Mouse (Mus musculus) lung, postnatal 4 days (tissue): ENCODE data around the gene Depdc1b.

ENCODE experiments used
- DNase-seq, 2 experiments: peaks; one replicate each; pipeline ENCODE4 v3.0.0; 2021

Gene Depdc1b

DNA sequence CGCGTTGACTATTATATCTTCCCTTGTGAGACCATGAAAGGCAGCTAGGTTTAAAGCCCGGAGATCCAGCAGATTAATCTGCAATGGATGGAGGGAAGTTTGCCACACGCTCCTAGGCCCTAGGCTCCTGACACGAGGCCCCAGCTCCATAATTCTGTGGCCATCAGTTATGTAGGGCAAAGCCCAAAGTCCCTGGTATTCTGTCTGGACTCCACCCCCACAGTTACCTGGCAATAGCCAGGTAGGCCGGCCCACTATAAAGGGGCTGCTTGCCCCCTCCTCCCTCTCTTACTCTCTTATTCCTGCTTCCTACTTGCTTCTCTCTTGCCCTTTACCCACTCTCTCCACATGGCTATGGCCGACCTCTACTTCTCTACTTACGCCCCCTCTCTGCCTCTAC lies 2.9 kb downstream of the Depdc1b start:
- no peak for DNase-seq

DNA sequence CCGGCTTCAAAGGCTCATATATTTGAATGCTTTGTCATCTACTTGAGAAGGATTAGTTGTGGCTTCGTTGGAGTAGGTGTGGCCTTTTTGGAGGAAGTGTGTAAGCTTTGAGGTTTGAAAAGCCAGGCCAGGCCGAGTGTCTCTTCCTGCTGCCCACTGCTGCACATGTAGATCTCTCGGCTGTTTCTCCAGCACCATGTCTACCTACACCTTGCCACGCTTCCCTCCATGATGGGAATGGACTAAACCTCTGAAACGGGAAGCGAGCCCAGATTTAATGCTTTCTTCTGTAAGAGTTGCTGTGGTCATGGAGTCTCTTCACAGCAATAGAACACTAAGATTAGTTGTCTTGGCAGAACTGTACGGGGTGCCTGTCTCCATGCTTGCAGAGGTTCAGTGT lies 4.1 kb downstream of the Depdc1b start:
- no peak for DNase-seq

DNA sequence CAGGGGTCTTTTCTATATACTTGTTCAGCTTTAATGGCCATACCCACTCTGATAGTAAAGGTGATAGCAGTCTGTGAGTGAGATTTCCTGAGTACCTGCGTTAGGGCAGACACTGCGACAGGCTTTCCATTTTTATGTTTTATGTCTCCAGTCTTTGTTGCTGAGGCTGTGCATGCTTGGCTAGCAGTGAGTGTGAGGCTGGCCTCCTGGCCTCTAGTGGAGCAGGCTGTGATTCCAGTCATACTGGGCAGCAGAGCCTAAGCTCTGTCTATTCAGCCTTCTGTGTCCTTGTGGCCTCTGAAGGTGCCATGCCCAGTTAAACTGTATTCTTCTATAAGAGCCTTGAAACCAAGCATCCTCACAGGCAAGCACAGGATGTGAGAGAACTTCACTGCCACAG lies 6.3 kb downstream of the Depdc1b start:
- DNase-seq, result no peak

DNA sequence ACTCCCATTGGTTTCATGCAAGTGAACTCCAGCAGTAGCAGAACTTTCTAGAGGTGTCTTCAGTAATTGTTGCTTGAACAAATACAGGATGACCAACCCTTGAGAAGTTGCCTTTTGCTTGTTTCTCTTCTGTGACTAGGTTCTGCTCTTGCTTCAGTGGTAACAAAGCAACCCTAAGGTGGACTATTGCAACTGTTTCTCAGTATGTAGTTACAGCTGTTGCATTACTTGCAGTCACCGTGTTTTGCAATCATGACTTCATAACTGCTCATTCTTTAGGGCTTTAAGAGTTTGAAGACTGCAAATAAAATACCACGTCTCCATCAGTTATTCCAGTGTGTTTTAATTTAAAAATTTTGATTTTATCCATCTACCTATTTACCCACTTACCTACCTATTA lies 7.2 kb downstream of the Depdc1b start:
- no peak for DNase-seq

DNA sequence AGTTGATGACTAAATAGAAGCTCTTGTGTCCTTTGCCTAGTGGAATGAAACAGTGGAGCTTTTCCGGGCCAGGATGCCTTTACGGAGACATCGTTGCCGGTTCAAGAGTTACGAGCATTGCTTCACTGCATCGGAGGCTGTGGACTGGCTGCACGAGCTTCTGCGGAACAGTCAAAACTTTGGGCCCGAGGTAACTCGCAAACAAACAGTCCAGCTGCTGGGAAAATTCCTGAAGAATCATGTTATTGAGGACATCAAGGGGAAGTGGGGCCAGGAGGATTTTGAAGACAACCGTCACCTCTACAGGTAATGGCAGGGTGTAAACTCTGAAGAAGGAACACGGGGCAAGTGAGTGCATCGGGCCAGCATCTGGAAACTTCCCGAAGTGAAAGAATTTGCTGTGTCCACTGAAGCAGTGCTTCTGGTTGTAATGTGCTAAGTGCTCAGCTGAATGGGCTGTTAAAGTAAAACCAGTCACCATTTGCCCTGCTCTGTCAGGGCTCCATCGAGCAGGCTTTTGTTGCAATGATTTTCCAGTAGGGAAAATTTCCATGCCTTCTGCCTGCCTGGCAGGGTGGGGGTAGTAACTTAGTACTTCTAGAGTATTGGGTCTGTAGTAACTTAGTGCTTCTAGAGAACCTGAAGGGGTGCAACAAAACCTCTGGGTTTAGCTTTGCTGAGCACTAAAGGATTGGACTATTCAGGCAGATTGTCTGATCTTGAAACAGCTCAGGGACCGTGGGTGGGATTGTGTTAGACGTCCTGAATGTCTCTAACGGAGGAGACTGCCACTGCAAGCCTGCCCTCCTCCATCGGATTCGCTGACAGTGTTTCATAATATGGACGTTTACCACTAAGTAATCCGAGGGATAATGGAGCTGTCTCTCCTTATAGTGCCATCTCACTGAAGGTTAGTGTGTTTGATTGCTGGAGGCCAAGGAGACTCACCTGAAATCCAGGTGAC lies 8.0 kb downstream of the Depdc1b start:
- no peak for DNase-seq

DNA sequence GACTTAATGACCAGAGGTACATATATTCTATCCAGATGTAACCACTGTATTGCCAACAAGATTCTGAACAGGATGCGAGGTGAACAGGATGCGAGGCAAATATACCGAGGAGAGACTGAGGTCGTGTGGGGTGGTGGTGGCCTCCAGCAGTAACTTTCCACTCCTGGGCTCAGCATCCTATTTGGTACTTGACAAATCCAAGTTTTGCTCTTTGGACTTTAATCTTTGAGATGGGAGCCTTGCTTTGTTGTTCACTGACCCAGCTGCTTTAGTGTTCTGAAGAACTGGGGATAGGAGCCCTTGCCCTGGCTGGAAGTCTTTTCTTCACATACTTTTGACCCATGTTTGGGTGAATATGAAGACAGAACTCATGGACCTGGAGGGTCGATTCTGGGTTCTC lies 9.7 kb downstream of the Depdc1b start:
- no peak for DNase-seq

DNA sequence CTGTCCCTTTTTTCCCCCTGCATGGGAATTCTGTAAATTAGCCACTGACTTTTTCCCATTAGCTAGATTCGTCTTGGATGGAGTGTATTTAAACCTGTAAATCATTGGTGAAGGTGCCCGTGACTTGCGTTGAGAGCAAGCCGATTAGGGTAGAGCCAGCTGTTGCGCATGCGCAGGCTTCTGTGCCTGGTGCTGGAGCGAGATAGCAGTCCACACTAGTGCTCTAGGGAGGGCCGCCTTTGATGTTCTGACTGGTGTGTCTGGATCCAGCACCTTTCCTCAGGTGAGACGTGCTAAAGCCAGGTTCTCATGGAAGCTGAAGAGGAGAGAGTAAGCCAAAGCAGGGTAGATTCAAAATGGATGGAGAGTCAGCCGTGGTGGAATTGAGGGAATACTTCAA lies 10.2 kb downstream of the Depdc1b start:
- DNase-seq, result no peak

DNA sequence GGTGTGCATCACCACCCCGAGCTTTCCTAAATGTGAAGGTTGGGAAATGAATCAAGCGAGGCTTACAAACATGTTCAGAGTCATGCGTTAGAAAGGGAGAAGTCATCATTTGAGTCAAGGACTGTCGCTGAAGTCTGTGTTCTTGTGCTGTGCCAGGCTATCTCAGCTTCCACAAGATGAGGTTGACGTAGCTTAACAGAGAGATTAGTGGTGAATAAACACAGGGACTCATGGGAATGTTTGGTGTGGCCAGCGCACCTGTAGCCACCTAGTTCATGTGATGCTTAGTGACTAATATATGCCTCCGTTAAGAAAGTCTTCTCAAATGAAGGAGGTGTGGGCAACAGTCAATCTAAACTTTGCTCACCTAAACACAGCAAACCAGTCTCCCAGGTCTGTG lies 10.9 kb downstream of the Depdc1b start:
- no peak for DNase-seq

DNA sequence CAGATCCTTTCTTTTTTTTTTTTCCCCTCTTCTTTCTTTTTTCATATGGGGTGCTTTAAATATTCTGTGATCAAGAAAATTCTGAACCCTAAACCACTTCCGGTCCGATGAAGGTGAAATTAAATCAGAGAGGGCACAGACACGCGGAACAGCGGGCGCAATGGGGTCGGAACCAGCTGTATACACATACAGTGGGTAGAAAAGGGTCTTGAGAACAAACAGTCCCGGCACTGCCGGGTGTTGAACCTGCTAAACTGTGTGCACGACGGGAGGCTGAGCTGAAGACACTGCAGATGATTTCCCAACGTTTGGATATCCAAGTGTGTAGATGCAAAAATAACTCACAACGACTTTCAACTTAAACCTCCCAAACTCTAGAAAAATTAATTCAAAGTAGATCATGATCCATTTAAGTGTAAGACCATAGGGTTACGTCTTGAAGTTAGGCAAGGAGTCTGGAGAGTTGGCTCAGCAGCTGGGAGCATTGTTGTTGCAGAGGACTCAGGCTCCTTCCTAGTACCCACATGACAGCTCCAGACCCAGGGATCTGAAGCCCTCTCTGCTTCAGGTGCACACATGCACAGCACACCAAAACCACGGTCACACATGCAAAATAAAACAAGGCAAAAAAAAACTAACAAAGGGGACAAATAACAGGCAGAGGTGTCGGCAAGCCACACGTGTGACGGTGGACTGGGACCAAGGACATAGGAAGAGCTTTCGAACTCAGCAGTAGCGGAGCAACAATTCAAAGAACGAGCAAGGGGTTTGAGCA lies 12.5 kb downstream of the Depdc1b start:
- DNase-seq, result no peak

DNA sequence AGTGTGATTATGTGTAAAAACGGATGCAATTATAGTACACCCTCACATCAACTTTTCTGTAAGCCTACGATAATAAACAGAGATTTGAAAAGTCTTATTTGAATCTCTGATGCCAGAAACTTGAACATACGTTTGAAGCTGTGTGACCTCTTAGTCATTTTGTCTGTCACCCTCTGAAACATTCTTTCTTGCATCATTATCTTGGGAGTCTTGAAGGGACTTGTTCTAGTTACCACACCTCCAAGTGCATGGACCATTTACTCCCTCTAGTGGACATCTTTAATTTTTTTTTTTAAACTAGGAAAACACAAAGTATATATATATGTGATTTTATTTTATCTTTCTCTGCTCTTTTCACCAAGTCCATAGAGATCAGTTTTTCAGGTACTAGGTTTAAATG lies 13.6 kb downstream of the Depdc1b start:
- no peak for DNase-seq

DNA sequence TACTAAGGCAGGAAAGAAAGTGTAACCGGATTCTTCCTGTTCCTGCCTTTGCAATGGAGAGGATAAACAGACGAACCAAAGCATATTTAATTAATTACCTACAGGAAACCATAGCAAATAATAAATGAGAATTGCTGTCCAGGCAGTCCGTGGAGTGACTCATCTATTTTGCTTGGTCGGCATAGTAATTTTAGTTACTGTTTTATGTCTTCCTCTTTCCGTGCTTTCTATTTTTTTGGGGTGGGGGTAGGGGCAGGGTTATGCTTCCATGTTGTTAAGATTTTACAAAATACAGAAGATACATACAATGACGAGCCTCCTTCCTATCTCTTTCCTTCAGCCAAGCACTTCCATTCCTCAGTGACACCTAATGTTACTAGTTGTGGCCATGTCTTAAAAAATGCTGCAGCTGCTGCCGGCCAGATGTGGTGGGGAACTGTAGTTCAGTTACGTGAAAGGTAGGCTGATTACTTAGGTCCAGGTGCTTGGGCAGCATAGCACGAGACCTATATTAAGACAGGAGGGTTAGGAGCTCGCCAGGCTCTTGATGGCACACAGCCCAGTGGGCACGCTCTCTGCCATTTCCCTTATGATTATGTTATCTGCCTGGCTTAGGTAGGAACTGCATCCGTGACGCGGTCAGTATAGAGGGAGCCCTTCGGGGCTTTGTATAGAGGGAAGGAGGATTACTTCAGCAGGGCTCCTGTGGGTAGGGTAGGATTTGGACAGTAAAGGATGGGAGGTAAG lies 19.3 kb downstream of the Depdc1b start:
- no peak for DNase-seq

DNA sequence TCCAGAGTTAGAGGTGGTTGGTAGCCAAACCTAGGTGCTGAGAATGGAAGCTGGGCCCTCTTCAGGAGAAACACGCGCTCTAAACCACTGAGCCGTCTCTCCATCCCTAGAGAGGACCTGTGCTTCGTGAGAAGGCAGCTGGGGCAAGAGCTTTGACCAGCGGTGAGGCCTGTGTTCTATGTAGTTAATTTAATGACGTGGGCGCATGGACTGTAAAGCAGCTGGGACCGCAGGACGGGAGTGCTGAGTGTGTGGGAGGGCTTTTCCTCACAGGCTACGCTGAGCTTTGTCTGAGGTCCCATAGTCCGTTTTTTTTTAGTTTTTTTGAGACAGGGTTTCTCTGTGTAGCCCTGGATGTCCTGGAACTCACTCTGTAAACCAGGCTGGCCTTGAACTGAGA lies 20.1 kb downstream of the Depdc1b start:
- no peak for DNase-seq

DNA sequence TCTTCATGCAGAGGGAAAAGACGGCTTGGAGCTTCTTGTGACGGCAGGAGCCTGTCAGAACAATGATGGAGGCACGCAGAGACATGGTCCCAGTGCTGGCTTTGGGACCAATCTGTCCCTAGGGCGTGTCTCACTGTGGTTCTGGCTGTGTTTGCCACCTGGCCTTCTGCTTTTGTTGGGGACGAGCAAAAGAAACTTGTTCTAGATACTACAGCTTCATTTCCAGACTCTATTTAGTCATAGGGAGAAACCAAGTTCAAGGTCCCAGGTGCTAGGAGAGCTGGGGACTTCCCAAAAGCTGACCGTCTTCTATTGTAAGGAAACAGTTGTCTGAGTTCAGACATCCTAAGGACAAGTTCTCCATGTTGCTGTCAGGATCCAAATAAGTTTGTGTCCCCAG lies 21.2 kb downstream of the Depdc1b start:
- no peak for DNase-seq

DNA sequence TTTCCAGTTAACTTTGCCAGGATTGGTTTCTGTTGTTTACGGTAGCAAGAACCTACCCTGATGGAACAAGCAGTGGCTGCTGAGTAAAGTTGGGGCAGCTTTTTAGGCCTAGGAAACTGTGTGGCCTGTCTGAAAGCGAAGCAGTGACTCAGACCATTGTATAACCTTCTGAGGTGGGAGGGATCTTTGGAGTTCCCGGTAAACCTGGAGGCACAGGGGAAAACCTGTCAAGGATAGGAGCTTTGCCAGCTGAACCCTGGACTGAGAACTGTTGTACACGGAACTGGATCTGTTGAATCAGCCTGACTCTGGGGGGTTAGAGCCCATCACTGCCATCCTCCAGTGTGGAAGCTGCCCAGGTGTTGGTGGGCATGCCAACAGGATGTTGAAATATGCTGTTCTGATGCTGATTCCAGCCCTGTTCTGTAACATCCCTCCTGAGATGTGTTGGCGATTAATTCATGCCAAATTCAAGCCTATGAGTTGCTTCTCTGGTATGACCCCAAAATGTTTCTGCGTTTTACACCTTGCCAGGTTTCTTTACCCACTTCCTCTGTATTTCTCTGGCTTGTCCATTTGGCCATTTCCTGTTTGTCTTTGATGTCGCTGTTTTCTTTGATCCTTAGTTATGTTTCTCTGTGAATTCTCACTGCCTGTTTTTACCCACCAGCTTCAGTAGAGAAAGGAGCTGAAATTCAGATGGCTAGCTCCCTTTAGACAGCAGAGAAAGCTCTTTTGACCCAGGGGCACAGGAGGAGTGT lies 22.1 kb downstream of the Depdc1b start:
- no peak for DNase-seq

DNA sequence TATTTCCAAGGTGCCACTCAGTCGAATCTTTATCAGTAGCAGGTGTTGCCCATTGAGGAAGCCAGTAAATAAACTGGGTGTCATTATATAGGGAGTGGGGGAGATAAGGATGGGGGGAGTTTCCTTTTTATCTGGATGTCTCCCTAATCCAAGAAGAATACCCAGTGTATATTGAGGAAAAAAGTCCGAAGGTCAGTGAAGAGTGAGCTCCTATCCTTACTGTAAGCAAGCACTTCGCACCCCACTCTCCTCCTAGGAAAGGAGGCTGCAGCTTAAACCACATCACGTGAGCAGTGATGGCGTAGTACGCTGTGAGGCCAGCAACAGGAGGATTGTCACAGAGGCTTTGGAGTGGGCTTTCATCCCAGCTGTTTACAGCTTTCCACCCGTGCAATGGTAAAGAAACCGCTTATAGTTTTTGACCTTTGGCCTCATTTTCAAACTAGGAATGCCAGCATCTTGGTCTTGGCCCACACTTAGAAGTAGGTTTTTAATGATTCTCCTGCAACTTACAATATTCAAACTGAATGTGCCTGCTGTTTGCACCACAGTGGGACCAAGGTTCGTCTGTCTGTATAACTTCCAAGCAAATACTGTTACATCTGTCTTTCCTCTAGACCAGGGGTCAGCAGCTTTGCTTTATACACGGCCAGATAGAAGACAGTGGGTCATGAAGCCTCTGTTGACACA lies 23.9 kb downstream of the Depdc1b start:
- DNase-seq, result no peak

DNA sequence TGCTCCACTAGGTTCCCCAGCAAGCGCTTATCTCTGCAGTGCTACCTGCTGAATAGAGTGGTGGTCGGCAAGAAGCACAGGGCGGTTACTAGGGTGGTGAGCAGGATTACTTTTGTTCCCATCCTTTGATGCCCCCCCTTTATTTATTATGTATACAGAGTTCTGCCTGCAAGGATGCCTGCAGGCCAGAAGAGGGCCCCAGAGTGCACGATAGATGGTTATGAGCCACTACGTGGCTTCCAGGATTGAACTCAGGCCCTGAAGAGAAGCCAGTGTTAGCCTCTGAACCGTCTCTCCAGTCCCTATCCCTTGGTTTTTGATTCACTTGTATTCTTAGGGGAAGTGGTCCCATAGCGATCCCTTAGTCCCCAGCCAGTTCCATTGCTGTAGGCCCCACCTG lies 25.5 kb downstream of the Depdc1b start:
- peak in 1 of 2 experiments; percentile 11 for DNase-seq

DNA sequence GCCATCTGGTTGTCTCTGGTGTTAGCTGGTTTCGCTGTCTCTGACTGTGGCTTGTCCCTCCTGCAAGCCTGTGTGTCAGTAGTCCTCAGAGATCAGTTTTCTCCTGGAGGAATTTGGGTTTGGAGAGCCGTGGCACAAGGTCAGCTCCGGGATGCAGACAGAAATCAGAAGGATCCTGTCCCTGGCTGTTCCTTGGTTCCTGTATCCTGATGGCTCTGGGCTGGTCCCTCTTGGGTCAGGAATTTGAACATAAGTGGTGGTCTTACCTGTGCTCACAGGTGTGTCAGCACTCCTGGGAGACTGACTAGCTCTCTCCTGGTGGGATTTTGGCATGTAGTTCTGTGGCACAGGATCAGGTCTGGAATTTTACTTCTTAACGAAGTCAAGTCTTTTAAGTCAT lies 29.6 kb downstream of the Depdc1b start:
- no peak for DNase-seq

DNA sequence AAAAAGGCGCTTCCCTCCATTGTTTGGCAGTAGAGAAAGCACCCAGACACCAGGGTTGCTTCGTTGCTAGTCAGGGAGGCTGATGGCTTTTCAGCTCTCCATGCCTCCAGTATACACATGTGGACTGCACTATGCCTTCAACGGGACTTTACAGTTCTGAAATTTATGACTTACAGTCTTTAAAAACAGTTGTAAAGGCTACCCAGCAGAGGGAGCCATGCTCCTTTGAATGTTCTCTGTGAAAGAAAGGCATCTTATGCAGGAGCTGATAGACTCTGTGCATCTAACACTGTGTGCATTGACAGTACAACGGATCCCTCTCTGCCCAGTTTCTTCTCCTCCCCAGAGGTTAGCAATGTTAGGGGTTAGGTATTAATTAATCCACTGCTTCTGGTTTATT lies 30.9 kb downstream of the Depdc1b start:
- DNase-seq, result peak in 1 of 2 experiments; percentile 64

DNA sequence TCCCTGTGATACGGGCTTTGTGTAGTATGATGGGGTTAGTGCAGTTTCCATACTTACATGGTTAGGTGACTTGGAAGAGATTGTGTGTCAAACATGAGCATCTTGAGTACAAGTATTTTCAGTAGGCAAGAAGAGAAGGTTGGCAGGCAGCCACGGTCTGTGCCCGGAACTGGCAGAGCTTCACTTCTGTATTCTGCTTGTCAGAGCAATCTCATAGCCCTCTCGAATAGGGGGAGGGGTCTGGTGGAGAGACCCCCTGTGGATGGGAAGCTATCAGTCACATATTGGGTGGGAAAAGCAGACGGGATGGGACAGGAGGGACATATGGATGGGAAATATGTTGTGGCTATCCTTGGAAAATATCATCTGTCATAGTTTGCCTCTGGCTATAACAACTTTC lies 33.5 kb downstream of the Depdc1b start:
- DNase-seq, result no peak

DNA sequence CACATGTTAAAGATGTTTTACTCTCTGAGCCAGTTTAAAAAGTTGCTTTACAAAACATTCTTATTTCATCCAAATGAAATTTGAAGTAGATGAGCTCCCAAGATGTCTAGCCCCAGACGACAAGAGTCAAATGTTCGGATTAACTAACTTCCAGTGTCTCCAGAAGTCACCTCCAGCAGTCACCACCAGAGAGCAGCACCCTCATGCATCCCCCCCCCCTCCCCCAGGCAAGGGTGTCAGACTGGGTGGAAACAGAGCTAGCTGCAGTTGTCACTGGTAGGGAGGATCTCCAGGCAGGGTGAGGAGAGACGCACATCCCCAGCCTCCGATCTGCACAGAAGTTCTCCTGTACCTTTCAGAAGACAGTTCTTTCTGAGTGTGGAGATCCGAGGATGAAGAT lies 37.6 kb downstream of the Depdc1b start:
- no peak for DNase-seq

DNA sequence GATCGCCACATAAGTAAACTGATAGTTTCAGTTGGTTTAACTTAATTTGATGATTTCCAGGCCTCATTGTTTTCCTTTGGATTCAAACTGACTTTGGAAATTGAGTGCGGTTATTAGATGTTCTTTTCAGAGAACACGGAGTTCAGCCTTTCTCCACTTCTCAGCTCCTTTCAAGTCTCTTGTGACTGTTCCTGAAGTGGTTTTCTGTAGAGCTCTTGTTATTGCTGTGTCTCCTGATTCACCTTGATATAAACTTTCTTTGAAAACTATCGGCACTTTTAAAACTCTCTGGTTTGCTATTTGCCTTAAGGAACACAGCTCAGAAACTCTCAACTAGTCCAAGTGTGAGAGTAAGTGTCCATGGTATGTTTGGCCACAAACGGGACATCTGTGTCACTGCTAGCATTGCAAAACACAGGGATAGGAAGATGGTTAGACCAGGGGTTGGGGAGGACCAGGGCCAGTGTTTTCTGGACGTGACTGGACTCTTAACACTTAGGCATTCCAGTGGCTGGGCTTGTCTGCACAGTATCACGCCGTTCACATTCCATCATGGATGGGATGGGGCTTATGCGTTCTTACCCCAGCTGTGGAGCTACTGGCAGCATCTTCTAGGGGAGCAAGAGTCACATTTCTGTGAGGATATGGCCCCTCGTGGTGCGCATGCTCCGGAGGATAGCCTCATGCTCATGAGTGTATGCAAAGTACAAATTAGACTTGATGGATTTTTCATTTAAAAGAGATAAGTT lies 38.8 kb downstream of the Depdc1b start:
- no peak for DNase-seq
